Mouse (Mus musculus) olfactory bulb, adult 2 months (tissue): ENCODE measurements around the gene Plcb3.

Experiments
- CTCF ChIP-seq: fragments of 200-500 bp; IDR thresholded peaks from 2 replicates; pipeline ENCODE4 v1.5.1; 2012; ENCODE audit warnings: low read depth, mild to moderate bottlenecking, low read length, moderate library complexity; ENCODE audit not compliant: insufficient read depth
- POLR2A ChIP-seq: fragments of 200-500 bp; IDR thresholded peaks from 2 replicates; pipeline ENCODE4 v1.6.1; 2012; ENCODE audit warnings: mild to moderate bottlenecking, low read depth, low read length, moderate library complexity; ENCODE audit not compliant: insufficient read depth

- no peak for TF ChIP-seq POLR2A
- no peak for TF ChIP-seq CTCF
Measured at GRCm38 (mm10) chr19:6914540-6914939, 61.7 kb downstream of the Plcb3 start.
